Mouse (Mus musculus) NIH3T3 (cell line): Measurements from ENCODE around the gene 3110040M04Rik.

Experiments used
- DNase-seq: peaks from one replicate; pipeline ENCODE4 v3.0.0-alpha.2; 2012; ENCODE audit warnings: low read depth

The 3110040M04Rik gene

DNA sequence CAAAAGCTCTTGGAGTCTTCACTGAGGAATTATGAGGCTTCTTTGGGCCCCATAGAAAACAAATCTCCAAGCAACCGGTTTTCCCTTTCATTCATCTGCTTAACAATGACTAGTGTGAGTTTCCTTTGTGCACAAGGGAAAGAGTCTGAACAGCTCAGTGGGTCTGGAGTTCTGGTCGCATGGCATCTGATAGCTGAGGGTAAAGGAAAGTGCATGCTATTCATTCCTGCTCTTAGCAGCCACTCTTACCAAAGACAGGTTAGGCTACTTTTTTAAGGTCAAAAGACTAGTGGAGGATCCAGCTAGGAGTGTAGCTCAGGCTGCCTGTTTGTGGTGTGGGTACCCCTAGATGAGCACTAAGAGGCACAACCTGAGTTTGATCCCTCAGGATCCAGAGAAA is 31.7 kb downstream of the 3110040M04Rik start:
- no peak for DNase-seq

DNA sequence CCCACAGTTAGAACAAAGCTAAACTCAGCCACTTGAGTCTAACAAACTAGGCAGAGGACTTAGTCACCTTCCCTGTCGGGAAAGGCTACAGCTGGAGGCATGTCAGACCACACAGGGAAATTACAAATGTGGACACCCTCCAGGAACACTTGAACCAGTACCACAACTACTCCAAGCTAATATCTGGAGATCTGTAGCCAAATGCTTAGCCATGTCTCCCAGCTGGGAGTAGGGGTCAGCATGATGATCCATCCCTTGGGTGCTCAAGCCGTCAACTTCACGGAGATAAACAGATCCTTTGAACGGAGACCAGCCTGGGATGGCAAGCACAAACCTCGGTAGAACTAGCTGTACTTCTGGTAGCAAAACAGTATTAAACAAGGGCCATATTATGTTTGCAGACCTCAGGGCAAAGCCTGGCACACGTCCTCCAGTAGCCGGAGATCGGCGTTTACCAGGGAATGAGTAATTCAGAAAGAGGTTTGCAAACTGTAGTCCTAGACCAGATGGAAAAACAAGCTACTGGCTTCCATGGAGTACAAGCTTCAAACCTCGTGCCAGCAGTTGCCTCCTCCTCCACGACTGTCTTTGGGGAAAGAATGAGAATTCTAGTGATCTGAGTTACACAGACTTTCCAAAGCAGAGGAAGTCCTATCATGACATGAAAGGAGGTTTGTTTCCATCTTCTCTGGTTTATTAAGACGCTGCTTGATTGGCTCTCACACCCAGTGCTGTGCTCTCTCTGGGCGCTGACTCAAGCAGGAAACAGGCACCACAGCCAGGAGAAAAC is 32.4 kb downstream of the 3110040M04Rik start:
- DNase-seq, result peak; percentile 10

DNA sequence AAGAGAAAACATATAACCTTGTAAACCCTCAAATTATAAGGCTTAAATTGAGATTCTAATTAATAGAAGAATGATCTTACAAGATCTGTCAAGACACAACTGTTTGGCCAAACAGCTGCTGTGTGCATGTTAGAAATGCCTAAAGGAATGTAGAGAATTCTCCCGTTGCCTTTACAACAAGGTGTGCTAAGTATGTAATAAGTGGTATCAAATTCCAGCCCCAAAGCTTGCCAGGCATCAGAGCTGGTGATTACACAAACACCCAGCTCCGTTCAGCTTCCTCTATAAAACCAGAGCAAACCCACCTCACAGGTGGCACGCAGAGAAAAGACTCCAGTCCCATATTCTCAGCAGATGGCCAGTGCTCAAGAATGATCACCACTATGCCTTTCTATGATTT is 33.9 kb downstream of the 3110040M04Rik start:
- no peak for DNase-seq

DNA sequence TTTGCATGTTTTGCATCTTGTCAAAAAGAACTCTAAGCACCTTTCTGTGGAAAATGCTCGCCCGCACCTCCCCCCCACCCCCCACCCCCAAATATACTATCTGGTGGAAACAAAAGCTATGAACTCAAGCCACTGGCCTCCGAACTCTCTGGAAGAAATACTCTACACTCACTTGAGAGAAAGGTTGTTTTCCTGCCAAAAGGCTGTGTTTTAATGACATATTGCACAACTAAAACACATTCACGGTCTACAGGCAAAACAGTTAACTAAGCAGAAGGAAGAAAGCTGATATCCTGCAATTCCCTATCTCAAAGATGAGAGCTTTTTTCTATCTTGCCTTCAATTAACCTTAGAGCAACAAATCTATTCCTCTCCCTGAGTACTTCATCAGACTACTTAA is 39.4 kb downstream of the 3110040M04Rik start:
- no peak for DNase-seq

DNA sequence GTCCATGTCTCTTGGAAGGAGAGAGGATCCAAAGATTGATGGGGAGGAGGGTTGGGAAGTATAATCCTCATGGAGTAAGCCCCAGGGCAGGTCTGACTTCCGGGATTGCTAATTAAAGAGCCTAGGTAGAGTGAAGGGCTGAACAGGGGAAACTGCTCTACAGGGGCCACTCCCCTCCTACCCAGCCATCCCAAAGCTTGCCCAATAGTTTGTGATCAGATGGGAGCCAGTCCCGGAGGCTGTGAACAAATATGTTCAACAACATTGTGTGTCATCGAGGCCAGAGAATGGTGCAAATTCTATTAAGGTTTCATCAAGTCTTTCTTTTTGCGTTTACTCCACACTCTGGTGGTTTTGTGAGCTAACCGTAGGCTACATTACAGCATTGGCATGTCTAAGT is 40.1 kb downstream of the 3110040M04Rik start:
- no peak for DNase-seq

DNA sequence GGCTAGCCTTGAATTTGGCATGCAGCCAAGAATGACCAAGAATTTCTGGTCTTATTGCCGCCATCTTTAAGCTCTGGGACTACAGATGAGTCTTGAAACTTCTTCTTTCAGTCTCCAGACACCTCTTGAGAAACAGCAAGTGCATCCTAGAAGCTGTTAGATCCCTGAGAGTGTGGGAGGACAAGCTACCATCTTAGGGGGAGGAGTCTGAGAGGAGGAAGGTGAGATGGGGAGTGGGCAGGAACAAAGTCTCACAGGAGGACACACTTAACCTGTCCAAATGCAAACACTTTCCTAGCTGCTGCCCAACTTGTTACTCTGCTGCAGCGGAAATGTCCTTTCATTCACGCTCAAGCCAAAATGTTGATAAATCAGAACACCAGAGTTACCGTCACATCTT is 40.8 kb downstream of the 3110040M04Rik start:
- no peak for DNase-seq

DNA sequence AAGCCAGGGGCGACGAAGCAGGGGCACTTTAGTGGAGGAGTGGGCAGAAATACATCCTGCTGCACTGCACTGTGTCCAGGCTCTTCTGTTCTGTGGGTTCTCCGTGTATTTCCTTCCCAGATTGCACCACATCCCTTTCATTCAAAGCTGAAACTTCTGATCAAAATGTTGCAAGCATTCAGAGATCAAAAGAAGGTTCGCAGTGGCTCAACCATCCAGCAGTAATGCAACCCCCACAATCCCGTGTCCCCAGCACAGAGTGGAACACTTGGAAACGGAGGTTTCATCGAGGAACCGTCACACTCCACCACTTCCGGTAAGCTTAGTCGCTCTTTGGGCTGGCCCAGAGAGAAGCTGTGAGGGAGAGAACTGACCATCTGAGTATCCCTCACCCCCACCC is 41.2 kb downstream of the 3110040M04Rik start:
- DNase-seq, result no peak

DNA sequence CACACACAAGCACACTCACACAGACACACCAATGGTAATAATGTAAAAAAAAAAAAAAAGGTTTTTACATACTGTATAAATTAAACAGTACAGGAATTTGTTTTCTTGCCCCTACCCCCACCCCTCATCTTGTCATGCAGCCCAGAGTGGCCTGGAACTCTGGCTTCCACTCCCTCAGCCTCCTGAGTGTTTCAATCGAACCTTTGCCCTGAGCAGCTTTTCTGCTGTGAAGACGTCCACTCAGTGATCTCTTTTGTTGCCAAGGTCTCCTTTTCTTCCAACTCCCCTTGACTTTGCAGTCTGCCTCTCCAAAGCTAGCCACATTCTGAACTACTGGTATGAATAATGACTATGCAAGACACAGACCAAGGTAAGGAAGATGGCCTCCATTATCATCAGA is 41.9 kb downstream of the 3110040M04Rik start:
- no peak for DNase-seq

DNA sequence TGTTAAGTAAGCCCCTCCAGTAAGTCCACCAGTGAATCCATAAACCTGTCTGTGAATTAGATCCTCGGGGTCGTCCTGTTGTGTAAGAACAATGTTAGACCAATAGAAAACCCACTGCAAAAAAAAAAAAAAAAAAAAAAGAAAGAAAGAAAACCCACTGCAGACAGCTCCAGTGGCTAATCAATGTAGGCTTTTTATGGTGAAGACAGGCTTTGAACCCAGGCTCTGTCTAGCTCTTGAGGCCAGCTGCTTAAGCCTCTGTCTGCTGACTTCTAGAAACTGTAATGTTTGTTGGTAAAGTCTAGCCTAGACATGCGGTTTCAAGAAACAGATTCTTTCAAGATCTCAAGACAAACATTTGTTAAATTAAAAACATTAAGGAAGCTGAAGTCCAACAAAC is 46.2 kb downstream of the 3110040M04Rik start:
- no peak for DNase-seq

DNA sequence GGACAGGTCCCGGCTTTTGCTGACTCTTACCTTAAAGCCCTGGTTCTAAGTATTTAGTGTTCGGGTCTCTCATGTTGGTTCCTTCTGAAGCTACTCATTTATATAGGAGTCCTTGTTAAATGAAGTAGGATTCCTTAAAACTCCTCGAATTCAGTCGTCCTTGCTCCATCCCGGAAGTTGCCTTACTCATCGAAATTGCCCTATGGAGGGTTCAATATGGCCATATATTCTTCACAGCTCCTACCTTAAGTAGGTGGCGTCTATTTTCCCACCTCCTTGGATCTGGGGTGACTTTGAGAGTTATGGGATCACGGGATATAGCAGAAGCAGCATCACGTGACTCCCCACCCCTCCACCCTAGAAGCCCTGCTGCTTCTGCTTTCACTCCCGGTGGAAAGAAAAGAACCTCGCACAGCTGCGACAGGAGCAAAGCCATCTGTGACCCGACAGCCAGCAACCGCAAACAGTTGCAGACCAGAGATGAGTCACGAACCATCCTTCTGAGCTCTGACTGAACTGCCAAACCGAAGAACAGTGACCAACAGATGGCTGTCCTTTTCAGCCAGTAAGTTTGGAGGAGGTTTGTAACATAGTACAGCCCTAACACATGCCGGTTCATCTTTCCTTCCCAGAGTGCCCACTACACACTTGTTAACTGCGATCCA is 46.7 kb downstream of the 3110040M04Rik start:
- peak; percentile 27 for DNase-seq

DNA sequence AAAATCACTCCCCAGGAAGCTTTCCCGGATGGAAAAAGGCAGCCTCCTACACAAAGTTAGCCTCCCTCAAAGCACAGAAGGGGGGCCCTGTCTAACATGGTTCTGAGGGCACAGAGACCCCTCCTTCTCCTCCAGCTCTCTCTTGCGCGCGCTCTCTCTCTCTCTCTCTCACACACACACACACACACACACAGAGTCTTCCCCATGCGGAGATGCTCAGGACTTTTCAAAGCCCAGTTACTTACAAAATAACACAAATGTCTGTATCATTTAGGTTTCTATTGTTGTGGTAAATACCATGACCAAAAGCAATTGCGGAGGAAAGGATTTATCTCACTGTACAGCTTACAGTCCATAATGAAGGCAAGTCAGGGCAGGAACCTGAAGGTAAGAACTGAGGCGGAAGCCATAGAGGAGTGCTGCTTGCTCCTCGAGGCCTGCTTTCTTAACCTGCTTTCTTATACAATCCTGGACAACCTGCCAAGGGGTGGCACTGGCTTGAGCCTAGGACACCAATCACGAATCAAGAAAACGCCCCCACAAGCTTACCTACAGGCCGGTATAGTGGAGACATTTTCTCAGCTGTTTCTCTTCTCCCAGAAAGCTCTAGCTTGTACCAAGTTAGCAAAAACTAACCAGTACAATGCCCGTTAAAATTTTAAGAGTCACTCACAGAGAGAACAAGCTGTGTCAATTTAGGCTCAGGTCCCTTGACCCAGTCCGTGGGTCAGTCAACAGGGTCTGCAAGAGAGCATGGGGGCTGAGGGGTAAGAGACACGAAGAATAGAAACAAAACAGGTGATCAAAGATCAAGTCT is 47.5 kb downstream of the 3110040M04Rik start:
- no peak for DNase-seq
